In genomic region chr1:31102280-31102679, GRCm38 (mm10) we compare ENCODE assay signal across 24 mouse cellular contexts.
A peak's percentile ranks its signal among the peaks of the same experiment; 100 is the strongest.
DNase-seq lines count a peak whose midpoint lies in the region; ATAC-seq and TF ChIP-seq lines count a peak whose summit lies in the region.
"Had no signal": no experiment of that assay in that cellular context is flagged by ENCODE, and none has a peak within 500 bp of the region (broad histone marks: within the 10 kb centered on the region; RNA-seq: fewer than 3 reads in every experiment).

No protein-coding gene starts in this region.

- peak overlapping the region; percentile 91 for H3K27ac ChIP-seq in heart, embryonic 13.5 days (replicated peaks)
- peak overlapping the region; percentile 37; the same call in 1 of the 2 replicates for H3K27ac ChIP-seq in hindbrain, postnatal 0 days
- no peak overlapping the region for H3K27ac ChIP-seq in hindbrain, embryonic 11.5 days (ENCODE audit: low read depth, low read length)
- 0 out of 2 replicates have a peak overlapping the region, but pooled peaks have one; percentile 15 for H3K27ac ChIP-seq in neural tube, embryonic 15.5 days (replicated peaks)
- H3K27ac ChIP-seq in stomach, embryonic 16.5 days (ENCODE audit: low read length), result peak overlapping the region; percentile 83
- no peak overlapping the region for H3K27ac ChIP-seq in forebrain, postnatal 0 days (ENCODE audit: low read depth, low read length)
- H3K27ac ChIP-seq: embryonic facial prominence, embryonic 10.5 days; embryonic facial prominence, embryonic 15.5 days; forebrain, embryonic 12.5 days; hindbrain, embryonic 13.5 days; liver, embryonic 13.5 days; midbrain, embryonic 10.5 days; midbrain, embryonic 15.5 days had no signal

- ATAC-seq in heart, embryonic 13.5 days (ENCODE audit: extremely low read depth, insufficient number of reproducible peaks, low FRiP score, low TSS enrichment), result no peak
- no peak for ATAC-seq in hindbrain, postnatal 0 days
- ATAC-seq in hindbrain, embryonic 11.5 days (ENCODE audit: low FRiP score), result no peak
- ATAC-seq in neural tube, embryonic 15.5 days (ENCODE audit: low FRiP score), result no peak
- peak; percentile 58 for ATAC-seq in stomach, embryonic 16.5 days (ENCODE audit: insufficient read depth, low FRiP score)
- ATAC-seq in forebrain, postnatal 0 days, result no peak
- ATAC-seq: activated CD4-positive, CD25-positive, alpha-beta regulatory T cell, adult 4 months; intestine, postnatal 0 days had no signal

- H3K4me3 ChIP-seq in heart, embryonic 13.5 days, result no peak overlapping the region
- H3K4me3 ChIP-seq in hindbrain, postnatal 0 days (ENCODE audit: low read length), result no peak overlapping the region
- no peak overlapping the region for H3K4me3 ChIP-seq in hindbrain, embryonic 11.5 days (ENCODE audit: low read depth, low read length)
- no peak overlapping the region for H3K4me3 ChIP-seq in neural tube, embryonic 15.5 days (replicated peaks)
- no peak overlapping the region for H3K4me3 ChIP-seq in stomach, embryonic 16.5 days (replicated peaks; ENCODE audit: low read length)
- H3K4me3 ChIP-seq in forebrain, postnatal 0 days (ENCODE audit: low read depth, low read length), result no peak overlapping the region
- H3K4me3 ChIP-seq: embryonic facial prominence, embryonic 10.5 days; embryonic facial prominence, embryonic 15.5 days; forebrain, embryonic 12.5 days; hindbrain, embryonic 13.5 days; liver, embryonic 13.5 days; midbrain, embryonic 10.5 days; midbrain, embryonic 15.5 days had no signal

- H3K4me2 ChIP-seq in heart, embryonic 13.5 days, result peak overlapping the region; percentile 26
- H3K4me2 ChIP-seq in hindbrain, postnatal 0 days (ENCODE audit: low read depth, low read length), result no peak overlapping the region
- H3K4me2 ChIP-seq in hindbrain, embryonic 11.5 days (replicated peaks; ENCODE audit: low read depth, low read length), result no peak overlapping the region
- no peak overlapping the region for H3K4me2 ChIP-seq in neural tube, embryonic 15.5 days
- H3K4me2 ChIP-seq in stomach, embryonic 16.5 days (ENCODE audit: low read depth, low read length), result no peak overlapping the region
- H3K4me2 ChIP-seq in forebrain, postnatal 0 days (ENCODE audit: low read depth), result no peak overlapping the region
- H3K4me2 ChIP-seq: embryonic facial prominence, embryonic 15.5 days; forebrain, embryonic 12.5 days; hindbrain, embryonic 13.5 days; liver, embryonic 13.5 days; midbrain, embryonic 15.5 days had no signal

- no peak for DNase-seq in heart, adult 9 months (ENCODE audit: low spot score in 2 of 2)
- no peak for DNase-seq in hindbrain, postnatal 0 days (ENCODE audit: low spot score)
- DNase-seq in hindbrain, embryonic 11.5 days (ENCODE audit: low spot score), result no peak
- DNase-seq in neural tube, embryonic 10.5 days (ENCODE audit: extremely low spot score, low spot score), result no peak
- no peak for DNase-seq in forebrain, postnatal 0 days
- DNase-seq: adrenal gland, adult 8-10 months; B cell, adult 2 months; gastrocnemius, postnatal 25 days; kidney, adult 9 months; layer of hippocampus, postnatal 36 days; liver, embryonic 13.5 days; spleen, adult 18-20 months; thymus, postnatal 14 days had no signal

- TF ChIP-seq CTCF in hindbrain, postnatal 0 days (IDR thresholded peaks at IDR 0.05; ENCODE audit: low read depth), result no peak
- TF ChIP-seq CTCF in forebrain, postnatal 0 days (IDR thresholded peaks at IDR 0.05; ENCODE audit: low read depth), result no peak

- 0 out of 2 replicates have a peak overlapping the region, but pooled peaks have one; percentile 2 for H3K9ac ChIP-seq in heart, embryonic 13.5 days
- H3K9ac ChIP-seq in hindbrain, postnatal 0 days (replicated peaks; ENCODE audit: low read length), result no peak overlapping the region
- H3K9ac ChIP-seq in hindbrain, embryonic 11.5 days (ENCODE audit: low read depth, low read length), result no peak overlapping the region
- no peak overlapping the region for H3K9ac ChIP-seq in neural tube, embryonic 15.5 days (replicated peaks)
- H3K9ac ChIP-seq in stomach, embryonic 16.5 days (ENCODE audit: low read length), result no peak overlapping the region
- H3K9ac ChIP-seq in forebrain, postnatal 0 days, result no peak overlapping the region
- H3K9ac ChIP-seq: embryonic facial prominence, embryonic 15.5 days; forebrain, embryonic 12.5 days; hindbrain, embryonic 13.5 days; liver, embryonic 13.5 days; midbrain, embryonic 15.5 days had no signal

- no peaks in the 10 kb centered on the region for H3K9me3 ChIP-seq in heart, embryonic 13.5 days
- H3K9me3 ChIP-seq in hindbrain, postnatal 0 days (ENCODE audit: low read length), result no peaks in the 10 kb centered on the region
- no peaks in the 10 kb centered on the region for H3K9me3 ChIP-seq in hindbrain, embryonic 11.5 days (ENCODE audit: control insufficient read depth, low read length)
- H3K9me3 ChIP-seq in neural tube, embryonic 15.5 days (replicated peaks), result no peaks in the 10 kb centered on the region
- no peaks in the 10 kb centered on the region for H3K9me3 ChIP-seq in stomach, embryonic 16.5 days (replicated peaks; ENCODE audit: control insufficient read depth, low read length)
- H3K9me3 ChIP-seq in forebrain, postnatal 0 days (ENCODE audit: low read length), result no peaks in the 10 kb centered on the region
- H3K9me3 ChIP-seq: embryonic facial prominence, embryonic 10.5 days; embryonic facial prominence, embryonic 15.5 days; forebrain, embryonic 12.5 days; hindbrain, embryonic 13.5 days; liver, embryonic 13.5 days; midbrain, embryonic 10.5 days; midbrain, embryonic 15.5 days had no signal

- H3K36me3 ChIP-seq in heart, embryonic 13.5 days, result no peaks in the 10 kb centered on the region
- H3K36me3 ChIP-seq in hindbrain, postnatal 0 days (ENCODE audit: insufficient read depth, low read length), result no peaks in the 10 kb centered on the region
- H3K36me3 ChIP-seq in hindbrain, embryonic 11.5 days (ENCODE audit: control insufficient read depth, insufficient read depth, low read length), result no peaks in the 10 kb centered on the region
- no peaks in the 10 kb centered on the region for H3K36me3 ChIP-seq in neural tube, embryonic 15.5 days
- H3K36me3 ChIP-seq in stomach, embryonic 16.5 days (ENCODE audit: control insufficient read depth, insufficient read depth, low read length), result no peaks in the 10 kb centered on the region
- no peaks in the 10 kb centered on the region for H3K36me3 ChIP-seq in forebrain, postnatal 0 days (ENCODE audit: insufficient read depth)
- H3K36me3 ChIP-seq: embryonic facial prominence, embryonic 10.5 days; embryonic facial prominence, embryonic 15.5 days; forebrain, embryonic 12.5 days; hindbrain, embryonic 13.5 days; liver, embryonic 13.5 days; midbrain, embryonic 10.5 days; midbrain, embryonic 15.5 days had no signal

- no peaks in the 10 kb centered on the region for H3K27me3 ChIP-seq in heart, embryonic 13.5 days (replicated peaks)
- H3K27me3 ChIP-seq in hindbrain, postnatal 0 days (ENCODE audit: insufficient read depth, low read length), result no peaks in the 10 kb centered on the region
- no peaks in the 10 kb centered on the region for H3K27me3 ChIP-seq in hindbrain, embryonic 11.5 days (ENCODE audit: control insufficient read depth, insufficient read depth, low read length)
- H3K27me3 ChIP-seq in neural tube, embryonic 15.5 days (replicated peaks), result no peaks in the 10 kb centered on the region
- H3K27me3 ChIP-seq in stomach, embryonic 16.5 days (ENCODE audit: control insufficient read depth, insufficient read depth, low read length), result no peaks in the 10 kb centered on the region
- no peaks in the 10 kb centered on the region for H3K27me3 ChIP-seq in forebrain, postnatal 0 days (ENCODE audit: insufficient read depth, low read length)
- H3K27me3 ChIP-seq: embryonic facial prominence, embryonic 15.5 days; forebrain, embryonic 12.5 days; hindbrain, embryonic 13.5 days; liver, embryonic 13.5 days; midbrain, embryonic 15.5 days had no signal

- 58% methylated on average over 2 of the region's 2 CpGs for WGBS in heart, embryonic 13.5 days
- WGBS in hindbrain, postnatal 0 days, result 66% methylated on average over 2 of the region's 2 CpGs
- WGBS in hindbrain, embryonic 11.5 days, result 91% methylated on average over 2 of the region's 2 CpGs
- WGBS in neural tube, embryonic 15.5 days, result 75% methylated on average over 2 of the region's 2 CpGs
- WGBS in stomach, embryonic 16.5 days, result 45% methylated on average over 2 of the region's 2 CpGs
- WGBS in forebrain, postnatal 0 days, result 69% methylated on average over 2 of the region's 2 CpGs

- peaks cover 24% of the 10 kb centered on the region for H3K4me1 ChIP-seq in heart, embryonic 13.5 days
- 0 out of 2 replicates have a peak, but pooled peaks cover 6% of the 10 kb centered on the region for H3K4me1 ChIP-seq in hindbrain, postnatal 0 days (ENCODE audit: insufficient read depth, low read length)
- H3K4me1 ChIP-seq in hindbrain, embryonic 11.5 days (replicated peaks; ENCODE audit: control insufficient read depth, insufficient read depth, low read length), result no peaks in the 10 kb centered on the region
- peaks cover 4% of the 10 kb centered on the region; the same call in 1 of the 2 replicates for H3K4me1 ChIP-seq in neural tube, embryonic 15.5 days
- peaks cover 12% of the 10 kb centered on the region for H3K4me1 ChIP-seq in stomach, embryonic 16.5 days (ENCODE audit: control insufficient read depth, insufficient read depth, low read length)
- no peaks in the 10 kb centered on the region for H3K4me1 ChIP-seq in forebrain, postnatal 0 days (ENCODE audit: insufficient read depth)
- H3K4me1 ChIP-seq: embryonic facial prominence, embryonic 10.5 days; embryonic facial prominence, embryonic 15.5 days; forebrain, embryonic 12.5 days; hindbrain, embryonic 13.5 days; liver, embryonic 13.5 days; midbrain, embryonic 10.5 days; midbrain, embryonic 15.5 days had no signal

Comparison
In these comparisons a context has a peak if more than half of its experiments do, and no peak if none do; other contexts are left out.
1. H3K27ac ChIP-seq: peak in heart, embryonic 13.5 days (single experiment), hindbrain, postnatal 0 days (single experiment), neural tube, embryonic 15.5 days (single experiment) and stomach, embryonic 16.5 days (single experiment); none in hindbrain, embryonic 11.5 days (single experiment) and forebrain, postnatal 0 days (single experiment).